Mouse (Mus musculus): ENCODE measurements at regions not wholly inside any gene's neighbourhood (a gene's known extent, or its start where the extent isn't known, plus 50 kb on each side); places are given as distances from the start of the nearest gene placed in this dataset.

DNA sequence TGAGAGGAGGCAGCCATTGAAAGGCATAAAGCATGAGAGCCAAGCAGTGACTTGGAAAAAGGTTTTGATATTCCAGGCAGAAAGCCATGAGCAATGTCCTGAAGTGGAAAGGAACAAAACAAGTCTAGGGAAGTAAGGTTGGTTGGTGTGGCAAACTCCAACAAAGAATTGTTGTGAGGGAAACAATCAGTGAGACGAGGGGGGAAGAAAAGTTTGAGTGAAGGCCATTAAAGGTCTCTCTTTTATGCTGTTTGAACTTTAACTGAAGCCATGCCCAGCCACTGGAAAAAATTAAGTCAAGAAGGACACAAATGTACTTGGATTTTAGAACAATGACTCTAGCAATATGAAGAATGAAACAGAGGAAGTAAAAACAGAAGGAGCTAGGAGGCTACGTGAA, 680.0 kb downstream of the Ttll7 start:
- no peak overlapping the region for H3K4me3 ChIP-seq (ENCODE audit: low read depth, low read length)

DNA sequence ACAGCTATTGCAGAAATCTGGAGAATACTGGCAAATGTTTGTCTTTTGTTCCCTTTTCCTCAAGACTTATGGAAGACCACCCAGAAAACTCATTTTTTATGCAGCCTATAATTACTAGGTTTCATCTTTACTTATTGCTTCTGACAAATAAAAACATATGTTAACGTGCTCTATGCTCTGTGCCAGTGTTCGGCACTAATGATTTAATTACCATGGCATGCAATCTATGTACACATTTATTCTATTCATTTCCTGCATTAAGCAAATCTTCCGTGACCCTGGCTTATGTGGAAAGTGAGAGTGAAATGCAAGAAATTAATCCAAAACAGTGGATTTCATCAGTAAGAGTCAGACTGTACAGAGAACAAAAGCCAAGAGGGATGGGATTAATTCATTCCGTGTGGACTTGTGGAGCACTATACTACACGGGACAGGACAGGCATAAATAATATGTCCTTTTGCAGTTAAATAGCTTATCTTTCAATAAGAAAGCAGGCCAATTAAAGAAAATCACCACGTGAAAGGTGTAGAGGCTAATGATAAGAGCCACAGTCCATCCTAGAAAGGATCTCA, 679.5 kb downstream of the Ttll7 start:
- H3K4me1 ChIP-seq (ENCODE audit: control insufficient read depth, insufficient read depth, low read length): no peaks in the 10 kb centered on the region
- no peak overlapping the region for H3K27ac ChIP-seq (ENCODE audit: insufficient read depth, low read length)
- no peaks in the 10 kb centered on the region for H3K36me3 ChIP-seq (ENCODE audit: control insufficient read depth, insufficient read depth, low read length, poor library complexity, severe bottlenecking)
- H3K9ac ChIP-seq (ENCODE audit: low read depth, poor library complexity, severe bottlenecking): no peak overlapping the region
- TF ChIP-seq EP300 (IDR thresholded peaks at IDR 0.05; ENCODE audit: insufficient read depth, low read depth, low read length) (no peak), POLR2A (IDR thresholded peaks at IDR 0.05; ENCODE audit: insufficient read depth, low read length) (no peak), CTCF (IDR thresholded peaks at IDR 0.05; ENCODE audit: low read depth, low read length) (no peak)
- no peaks in the 10 kb centered on the region for H3K27me3 ChIP-seq (ENCODE audit: control insufficient read depth, insufficient read depth, low read length, poor library complexity, severe bottlenecking)
- no peak overlapping the region for H3K4me3 ChIP-seq (ENCODE audit: low read depth, low read length)
- H3K9me3 ChIP-seq (replicated peaks; ENCODE audit: control insufficient read depth, insufficient read depth, low read length, poor library complexity, severe bottlenecking): no peaks in the 10 kb centered on the region

More for the DNA sequence above, 680.0 kb downstream of the Ttll7 start:
- Histone ChIP-seq H3K9ac (ENCODE audit: low read depth, poor library complexity, severe bottlenecking) (no peak overlapping the region), H3K27ac (ENCODE audit: insufficient read depth, low read length) (no peak overlapping the region), H3K4me1 (ENCODE audit: control insufficient read depth, insufficient read depth, low read length) (no peaks in the 10 kb centered on the region), H3K36me3 (ENCODE audit: control insufficient read depth, insufficient read depth, low read length, poor library complexity, severe bottlenecking) (no peaks in the 10 kb centered on the region), H3K27me3 (ENCODE audit: control insufficient read depth, insufficient read depth, low read length, poor library complexity, severe bottlenecking) (no peaks in the 10 kb centered on the region), H3K9me3 (replicated peaks; ENCODE audit: control insufficient read depth, insufficient read depth, low read length, poor library complexity, severe bottlenecking) (no peaks in the 10 kb centered on the region)
- no peak for TF ChIP-seq EP300 (IDR thresholded peaks at IDR 0.05; ENCODE audit: insufficient read depth, low read depth, low read length)
- no peak for TF ChIP-seq POLR2A (IDR thresholded peaks at IDR 0.05; ENCODE audit: insufficient read depth, low read length)
- no peak for TF ChIP-seq CTCF (IDR thresholded peaks at IDR 0.05; ENCODE audit: low read depth, low read length)

All from ES-Bruce4 (cell line).